Mouse (Mus musculus) CH12.LX (cell line): ENCODE measurements around the gene Olfr493. TPM values are rescaled to one million over a fixed set of nuclear protein-coding genes. Genes with fewer than 3 reads are reported as not detected.

Source experiments
- DNase-seq: peaks from one replicate; pipeline ENCODE4 v3.0.0-alpha.2; 2013; ENCODE audit errors: extremely low read depth
- H3K27ac ChIP-seq: 2 replicates; pipeline ENCODE4 v1.5.1; 2012; ENCODE audit warnings: low read depth, mild to moderate bottlenecking, control low read depth, moderate library complexity; ENCODE audit not compliant: insufficient read depth
- H3K27me3 ChIP-seq: replicated peaks from 2 replicates; pipeline ENCODE3; 2012; ENCODE audit warnings: inconsistent platforms
- H3K36me3 ChIP-seq, 2 experiments: replicated peaks in 1 of 2; 2 replicates each; pipeline versions ENCODE3 to v1.6.1; 2012; ENCODE audit warnings: inconsistent platforms in 1 of 2, low read length in 1 of 2, mild to moderate bottlenecking in 1 of 2, mixed read lengths in 1 of 2, moderate library complexity in 1 of 2; ENCODE audit not compliant: control insufficient read depth in 1 of 2, insufficient read depth in 1 of 2
- H3K4me1 ChIP-seq, 2 experiments: 2 replicates each; pipeline ENCODE4 v1.6.1; 2012; ENCODE audit warnings: inconsistent platforms in 1 of 2, moderate library complexity in 1 of 2; ENCODE audit not compliant: insufficient read depth in 2 of 2, control insufficient read depth in 1 of 2
- H3K4me2 ChIP-seq: 2 replicates; pipeline ENCODE4 v1.6.1; 2012; ENCODE audit warnings: low read depth, mild to moderate bottlenecking, control low read depth; ENCODE audit not compliant: poor library complexity, insufficient read depth, severe bottlenecking
- H3K4me3 ChIP-seq, 3 experiments: fragments of 150-350 bp in 1 of 3; sonication (generic) in 1 of 3; replicated peaks in 1 of 3; 2 replicates each; pipeline versions ENCODE3 to v1.5.1; 2011 to 2012; ENCODE audit warnings: low read depth in 2 of 3, low read length in 2 of 3, mild to moderate bottlenecking in 2 of 3, moderate library complexity in 2 of 3, control low read depth in 1 of 3, improper control_type of control experiment in 1 of 3, inconsistent platforms in 1 of 3, mixed read lengths in 1 of 3; ENCODE audit not compliant: poor library complexity in 1 of 3
- H3K79me2 ChIP-seq: replicated peaks from 2 replicates; pipeline ENCODE4 v1.6.1; 2012; ENCODE audit warnings: mild to moderate bottlenecking, moderate library complexity; ENCODE audit not compliant: control insufficient read depth, poor library complexity, insufficient read depth, severe bottlenecking; ENCODE audit errors: extremely low read depth
- H3K9ac ChIP-seq: 2 replicates; pipeline ENCODE4 v1.6.1; 2012; ENCODE audit warnings: low read depth, mild to moderate bottlenecking, control low read depth, moderate library complexity; ENCODE audit not compliant: insufficient read depth
- H3K9me3 ChIP-seq: replicated peaks from 2 replicates; pipeline ENCODE3; 2012; ENCODE audit warnings: low read length, inconsistent platforms, mixed read lengths
- BHLHE40 ChIP-seq: IDR thresholded peaks from 2 replicates; pipeline ENCODE4 v1.6.1; 2011; ENCODE audit warnings: mild to moderate bottlenecking, low read depth, low read length, improper control_type of control experiment
- ELF1 ChIP-seq: IDR thresholded peaks from 2 replicates; pipeline ENCODE4 v1.6.1; 2014; ENCODE audit warnings: low read depth, mild to moderate bottlenecking, inconsistent platforms, low read length, improper control_type of control experiment
- EP300 ChIP-seq: IDR thresholded peaks from 2 replicates; pipeline ENCODE4 v1.6.1; 2011; ENCODE audit warnings: low read length, improper control_type of control experiment
- ETS1 ChIP-seq: conservative IDR thresholded peaks from 2 replicates; pipeline ENCODE4 v1.6.1; 2012; ENCODE audit warnings: low read depth, mild to moderate bottlenecking, inconsistent platforms, low read length, improper control_type of control experiment, moderate library complexity
- GABPA ChIP-seq: IDR thresholded peaks from 2 replicates; pipeline ENCODE4 v1.6.1; 2012; ENCODE audit warnings: low read depth, low read length, improper control_type of control experiment, inconsistent platforms; ENCODE audit not compliant: insufficient replicate concordance
- HCFC1 ChIP-seq: IDR thresholded peaks from 2 replicates; pipeline ENCODE4 v1.6.1; 2012; ENCODE audit warnings: low read depth, mild to moderate bottlenecking, inconsistent platforms, low read length, improper control_type of control experiment
- JUN ChIP-seq: IDR thresholded peaks from 2 replicates; pipeline ENCODE4 v1.6.1; 2011; ENCODE audit warnings: low read depth, mild to moderate bottlenecking, low read length, improper control_type of control experiment, moderate library complexity; ENCODE audit not compliant: insufficient read depth
- MAFK ChIP-seq: IDR thresholded peaks from 2 replicates; pipeline ENCODE4 v1.6.1; 2011; ENCODE audit warnings: low read length, improper control_type of control experiment; ENCODE audit not compliant: insufficient replicate concordance
- MAX ChIP-seq: IDR thresholded peaks from 2 replicates; pipeline ENCODE4 v1.6.1; 2011; ENCODE audit warnings: low read length, improper control_type of control experiment
- MAZ ChIP-seq: IDR thresholded peaks from 2 replicates; pipeline ENCODE4 v1.6.1; 2012; ENCODE audit warnings: low read depth, mild to moderate bottlenecking, inconsistent platforms, low read length, improper control_type of control experiment, moderate library complexity
- MXI1 ChIP-seq: IDR thresholded peaks from 2 replicates; pipeline ENCODE4 v1.6.1; 2011; ENCODE audit warnings: mild to moderate bottlenecking, low read depth, low read length, improper control_type of control experiment
- NELFE ChIP-seq: IDR thresholded peaks from 2 replicates; pipeline ENCODE4 v1.6.1; 2011; ENCODE audit warnings: low read depth, low read length, improper control_type of control experiment
- PAX5 ChIP-seq: IDR thresholded peaks from 2 replicates; pipeline ENCODE4 v1.6.1; 2012; ENCODE audit warnings: low read length, inconsistent platforms, mixed read lengths
- POLR2A ChIP-seq: IDR thresholded peaks from 2 replicates; pipeline ENCODE4 v1.6.1; 2011; ENCODE audit warnings: low read depth, mild to moderate bottlenecking, improper control_type of control experiment, low read length
- POLR2AphosphoS2 ChIP-seq: IDR thresholded peaks from 2 replicates; pipeline ENCODE4 v1.6.1; 2011; ENCODE audit warnings: low read depth, low read length, improper control_type of control experiment
- SMC3 ChIP-seq: IDR thresholded peaks from 2 replicates; pipeline ENCODE4 v1.6.1; 2011; ENCODE audit warnings: low read depth, low read length, improper control_type of control experiment
- TBP ChIP-seq: conservative IDR thresholded peaks from 2 replicates; pipeline ENCODE4 v1.6.1; 2011; ENCODE audit warnings: low read depth, low read length, improper control_type of control experiment
- TCF12 ChIP-seq: IDR thresholded peaks from 2 replicates; pipeline ENCODE4 v1.6.1; 2014; ENCODE audit warnings: low read depth, mild to moderate bottlenecking, inconsistent platforms, low read length, improper control_type of control experiment
- UBTF ChIP-seq: IDR thresholded peaks from 2 replicates; pipeline ENCODE4 v1.6.1; 2012; ENCODE audit warnings: low read depth, mild to moderate bottlenecking, inconsistent platforms, low read length, improper control_type of control experiment, moderate library complexity
- USF1 ChIP-seq: IDR thresholded peaks from 2 replicates; pipeline ENCODE4 v1.6.1; 2014; ENCODE audit warnings: low read depth, mild to moderate bottlenecking, inconsistent platforms, low read length, improper control_type of control experiment
- ZC3H11A ChIP-seq: IDR thresholded peaks from 2 replicates; pipeline ENCODE4 v1.6.1; 2012; ENCODE audit warnings: low read depth, mild to moderate bottlenecking, inconsistent platforms, low read length, improper control_type of control experiment
- ZKSCAN1 ChIP-seq: IDR thresholded peaks from 2 replicates; pipeline ENCODE4 v1.6.1; 2012; ENCODE audit warnings: low read depth, inconsistent platforms, low read length, improper control_type of control experiment, borderline replicate concordance
- ZMIZ1 ChIP-seq: IDR thresholded peaks from 2 replicates; pipeline ENCODE4 v1.6.1; 2012; ENCODE audit warnings: low read depth, mild to moderate bottlenecking, inconsistent platforms, low read length, improper control_type of control experiment
- dilution Hi-C: fragments of 300-500 bp; cut with MboI; formaldehyde crosslinking; loops from 2 replicates; pipeline ENCODE4 v1.14.3; 2020; ENCODE audit warnings: low sequenced_read_pairs; ENCODE audit not compliant: extremely low pct_unique_long_range_greater_than_20kb, extremely low pct_ligation_motif_present
- in situ Hi-C: fragments of 300-500 bp; cut with MboI; formaldehyde crosslinking; loops from 3 replicates; pipeline ENCODE4 v1.14.3; 2019; ENCODE audit warnings: low sequenced_read_pairs, low pct_ligation_motif_present, low pct_unique_long_range_greater_than_20kb, mixed read lengths
- polyA plus RNA-seq: library from polyadenylated mRNA; unstranded; fragments of >175 nt; gene quantifications from 2 replicates; pipeline ENCODE4 v1.2.1, GENCODE M21; 2012; ENCODE audit warnings: low read depth; ENCODE audit not compliant: insufficient read length
- total RNA-seq, 2 experiments: library from RNA; depleted of rRNA; stranded (reverse); fragments of 300-350 nt in 1 of 2; fragments of >200 nt in 1 of 2; gene quantifications; 2 replicates each; pipeline ENCODE4 v1.2.3; 2012 to 2014

Gene Olfr493
- total and polyA plus RNA-seq, 3 experiments: not detected

GRCm38 (mm10) chr7:108323574-108323973 is 23.2 kb downstream of the Olfr493 start, which contains the start of gene Olfr492:
Olfr492 (minus strand) TSS chr7:108323674.
- dilution Hi-C loops: no loop called here
- in situ Hi-C loops: no loop called here
- H3K4me2 ChIP-seq: no peak within 1 kb of the TSS

GRCm38 (mm10) chr7:108313151-108313550 is 33.6 kb downstream of the Olfr493 start, which contains the start of gene Olfr491:
Olfr491 (plus strand) TSS chr7:108313451.
- Histone ChIP-seq H3K27me3 (no peaks in the 10 kb centered on the region), H3K27ac (no peak within 1 kb of the TSS), H3K36me3 (no peaks in the 10 kb centered on the region), H3K4me1 (no peaks in the 10 kb centered on the region), H3K4me3 (no peak within 1 kb of the TSS), H3K4me2 (no peak within 1 kb of the TSS), H3K9me3 (peaks cover 2% of the 10 kb centered on the region), H3K9ac (no peak within 1 kb of the TSS), H3K79me2 (no peaks in the 10 kb centered on the region)
- in situ Hi-C loops (no loop called here), dilution Hi-C loops (no loop called here)
- DNase-seq: no peak
- TF ChIP-seq ZMIZ1 (no peak), GABPA (no peak), ZC3H11A (no peak), UBTF (no peak), JUN (no peak), HCFC1 (no peak), ELF1 (no peak), PAX5 (no peak), SMC3 (no peak), NELFE (no peak), BHLHE40 (no peak), ZKSCAN1 (no peak), MAFK (no peak), MAX (no peak), ETS1 (no peak), POLR2AphosphoS2 (no peak), MXI1 (no peak), MAZ (no peak), TBP (no peak)

More at GRCm38 (mm10) chr7:108323574-108323973, 23.2 kb downstream of the Olfr493 start, which contains the start of gene Olfr492:
- Histone ChIP-seq H3K79me2 (no peaks in the 10 kb centered on the region), H3K4me1 (no peaks in the 10 kb centered on the region)
- no peak for TF ChIP-seq MAZ
- TF ChIP-seq NELFE: no peak
- no peak for TF ChIP-seq USF1
- no peak for TF ChIP-seq GABPA
- no peak for TF ChIP-seq EP300
- TF ChIP-seq TCF12: no peak
- no peak for TF ChIP-seq POLR2A
- TF ChIP-seq, all 38 proteins: peak for 0
- H3K9me3 ChIP-seq: no peaks in the 10 kb centered on the region
- H3K9ac ChIP-seq: no peak within 1 kb of the TSS
- H3K4me3 ChIP-seq: no peak within 1 kb of the TSS
- no peaks in the 10 kb centered on the region for H3K36me3 ChIP-seq
- H3K27ac ChIP-seq: no peak within 1 kb of the TSS
- no peak for DNase-seq
- H3K27me3 ChIP-seq: no peaks in the 10 kb centered on the region
